Mouse (Mus musculus) left cerebral cortex, adult 8-10 months (tissue): ENCODE measurements at regions not wholly inside any gene's neighbourhood (a gene's known extent, or its start where the extent isn't known, plus 50 kb on each side); places are given as distances from the start of the nearest gene placed in this dataset.

Source experiments
- DNase-seq, 2 experiments: peaks; one replicate each; pipeline ENCODE4 v3.0.0; 2022; ENCODE audit warnings: low spot score in 2 of 2

- DNase-seq, result no peak
These were observed 63.0 kb upstream of the L3mbtl4 start for GRCm38 (mm10) chr17:68210313-68211254.

GRCm38 (mm10) chr17:68218246-68218645, 55.4 kb upstream of the L3mbtl4 start:
- no peak for DNase-seq

- no peak for DNase-seq
These were observed 50.4 kb upstream of the L3mbtl4 start for GRCm38 (mm10) chr17:68223170-68223569.
